Mouse (Mus musculus): ENCODE measurements around the gene S1pr4.

Gene S1pr4

DNA sequence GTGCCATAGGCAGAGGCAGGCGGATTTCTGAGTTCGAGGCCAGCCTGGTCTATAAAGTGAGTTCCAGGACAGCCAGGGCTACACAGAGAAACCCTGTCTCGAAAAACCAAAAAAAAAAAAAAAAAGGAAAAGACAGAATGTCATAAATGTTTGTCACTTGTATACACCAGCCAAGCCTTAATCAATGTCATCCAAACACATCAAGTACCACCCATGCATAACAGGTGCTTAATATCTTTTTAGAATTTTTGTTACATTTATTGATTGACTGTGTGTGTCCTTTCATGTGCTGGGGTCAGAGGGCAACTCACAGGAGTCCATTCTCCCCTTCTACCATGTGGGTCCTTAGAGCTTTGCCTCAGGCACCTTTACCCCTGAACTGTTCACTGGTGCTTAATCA lies at the start of gene S1pr4:
TSS of gene S1pr4 (minus strand) at position 101 of the 400 bp plus-strand sequence.
- no peak for DNase-seq

GRCm38 (mm10) chr10:81548944-81549343 lies 49.0 kb upstream of the S1pr4 start:
- DNase-seq: no peak

- DNase-seq: no peak
Measured at GRCm38 (mm10) chr10:81546788-81547571, 47.0 kb upstream of the S1pr4 start.

GRCm38 (mm10) chr10:81546332-81546731 lies 46.4 kb upstream of the S1pr4 start:
- no peak for DNase-seq

- DNase-seq: peak; percentile 100
Measured at GRCm38 (mm10) chr10:81545161-81545747, 45.3 kb upstream of the S1pr4 start, which contains the start of gene Gna11. TSS of gene Gna11 (minus strand) at chr10:81545190.

- DNase-seq: no peak
Measured at GRCm38 (mm10) chr10:81544296-81545160, 44.6 kb upstream of the S1pr4 start.

GRCm38 (mm10) chr10:81543633-81544032 lies 43.7 kb upstream of the S1pr4 start:
- no peak for DNase-seq

- DNase-seq: no peak
Measured at GRCm38 (mm10) chr10:81542727-81543460, 43.0 kb upstream of the S1pr4 start.

GRCm38 (mm10) chr10:81541803-81542202 lies 41.9 kb upstream of the S1pr4 start:
- no peak for DNase-seq

DNA sequence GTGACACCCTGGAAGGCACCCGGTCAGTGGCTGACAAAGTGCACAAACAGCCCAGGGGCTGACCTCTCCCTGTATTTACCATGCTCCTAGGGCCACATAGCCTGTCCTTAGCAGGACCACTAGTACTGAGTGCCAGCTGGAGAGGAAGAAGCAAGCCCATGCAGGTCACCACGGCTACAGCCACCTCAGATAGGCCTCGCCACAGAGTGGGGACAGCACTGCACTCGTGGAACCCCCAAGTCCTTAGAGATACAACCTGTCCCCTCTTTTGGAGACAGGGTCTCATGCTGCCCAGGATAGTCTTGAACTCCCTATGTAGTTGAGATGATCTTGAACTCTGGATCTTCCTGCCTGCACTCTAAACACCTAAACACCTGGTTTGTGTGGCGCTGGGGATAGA lies 41.4 kb upstream of the S1pr4 start:
- DNase-seq: no peak

DNA sequence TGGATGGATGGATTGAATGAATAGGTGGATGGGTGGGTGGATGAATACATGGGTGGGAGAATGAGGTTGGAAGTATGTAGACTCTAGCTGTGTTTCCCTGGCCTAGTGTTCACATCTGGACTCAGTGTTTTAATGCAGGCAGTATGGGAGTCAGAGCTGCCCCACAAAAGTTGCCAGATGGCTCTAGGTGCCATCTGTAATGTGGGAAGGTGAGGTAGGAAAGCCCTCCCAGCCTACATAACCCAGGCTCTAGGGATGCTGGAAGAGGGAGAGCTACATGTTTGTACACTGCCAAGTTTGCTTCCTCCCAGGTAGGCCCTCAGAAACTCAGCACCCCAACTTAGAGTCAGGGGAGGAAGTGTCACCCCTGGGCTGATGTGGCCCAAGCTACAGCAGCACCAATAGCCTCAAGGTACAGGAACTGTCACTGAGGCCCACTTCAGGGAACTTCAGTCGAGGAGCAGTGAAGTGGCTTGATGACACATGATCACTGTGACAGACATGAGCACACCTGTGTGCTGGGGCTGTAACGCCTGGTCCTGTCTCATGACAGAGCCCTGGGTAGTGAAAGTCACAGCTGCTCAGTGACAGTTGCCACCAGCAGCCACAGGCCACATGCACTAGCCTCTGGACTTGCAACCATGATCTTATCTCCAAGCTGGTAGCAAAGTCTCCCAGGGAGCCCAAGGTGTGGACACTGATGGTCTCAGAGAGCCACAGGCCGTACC lies 38.6 kb upstream of the S1pr4 start:
- DNase-seq: no peak

- no peak for DNase-seq
Measured at GRCm38 (mm10) chr10:81537429-81537828, 37.5 kb upstream of the S1pr4 start.

- no peak for DNase-seq
Measured at GRCm38 (mm10) chr10:81536734-81537133, 36.8 kb upstream of the S1pr4 start.

DNA sequence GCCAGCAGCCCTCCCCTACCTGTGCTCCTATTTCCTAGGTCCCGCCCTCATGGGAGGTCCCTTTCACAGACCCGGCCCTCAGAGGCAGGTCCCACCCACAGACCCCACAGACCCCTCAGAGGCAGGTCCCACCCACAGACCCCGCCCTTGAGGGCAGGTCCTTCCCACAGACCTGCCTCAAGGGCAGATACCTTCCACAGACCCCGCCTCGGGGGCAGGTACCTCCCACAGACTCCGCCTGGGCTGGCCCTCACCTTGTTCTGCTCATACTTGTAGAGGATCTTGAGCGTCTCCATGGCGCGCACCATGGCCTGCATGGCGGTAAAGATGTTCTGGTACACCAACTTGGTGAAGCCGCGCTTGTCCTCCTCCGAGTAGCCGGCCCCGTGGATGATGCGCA lies 34.9 kb upstream of the S1pr4 start:
- DNase-seq: no peak

DNA sequence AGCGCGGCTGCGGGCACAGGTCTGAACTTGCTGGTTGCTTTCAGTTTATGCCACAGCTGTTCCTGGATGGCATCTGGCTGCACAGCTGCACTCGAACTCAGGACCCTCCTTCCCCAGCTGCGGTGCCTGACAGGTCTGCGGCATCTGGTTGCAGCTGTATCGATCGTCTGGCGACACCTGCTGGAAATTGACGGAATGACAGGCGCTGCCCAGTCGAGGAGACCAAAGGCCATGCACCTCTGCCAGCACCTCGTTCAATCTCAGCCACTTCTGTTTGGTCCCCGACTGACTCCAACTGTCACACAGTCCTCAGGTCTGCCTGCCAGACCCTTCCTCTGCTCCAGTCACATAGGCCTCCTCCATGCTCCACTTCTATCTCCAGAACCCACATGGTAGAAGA lies 26.8 kb upstream of the S1pr4 start:
- peak; percentile 47 for DNase-seq

- no peak for DNase-seq
Measured at GRCm38 (mm10) chr10:81525017-81525694, 25.2 kb upstream of the S1pr4 start.

DNA sequence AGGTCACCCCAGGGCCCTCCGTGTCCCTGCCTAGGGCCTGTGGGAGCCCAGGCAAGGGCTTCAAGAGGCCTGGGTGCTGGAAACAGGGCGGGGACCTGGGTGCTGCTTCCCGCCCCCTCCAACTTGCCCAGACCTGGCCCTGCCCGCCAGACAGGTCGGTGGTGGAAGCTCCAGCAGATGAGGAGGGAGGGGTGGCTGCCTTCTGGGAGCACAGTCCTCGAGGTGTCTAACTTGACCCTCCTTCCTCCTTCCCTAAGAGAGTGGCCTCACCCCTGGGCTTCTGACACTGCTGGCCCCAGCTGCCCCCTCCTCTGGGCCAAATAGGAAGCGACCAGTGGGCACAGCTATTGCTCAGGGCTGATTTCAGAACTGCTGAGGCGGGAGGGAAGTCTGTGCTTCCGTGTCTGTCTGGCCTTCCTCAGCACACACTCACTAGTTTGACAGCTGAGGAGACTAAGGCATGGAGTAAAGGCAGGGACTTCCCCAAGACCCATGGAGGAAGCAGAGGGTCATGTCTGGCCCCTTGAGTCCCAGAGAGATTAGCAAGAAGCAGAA lies 24.2 kb upstream of the S1pr4 start, which contains the start of gene Gna15:
TSS of gene Gna15 (minus strand) at position 175 of the 555 bp plus-strand sequence.
- DNase-seq: no peak

DNA sequence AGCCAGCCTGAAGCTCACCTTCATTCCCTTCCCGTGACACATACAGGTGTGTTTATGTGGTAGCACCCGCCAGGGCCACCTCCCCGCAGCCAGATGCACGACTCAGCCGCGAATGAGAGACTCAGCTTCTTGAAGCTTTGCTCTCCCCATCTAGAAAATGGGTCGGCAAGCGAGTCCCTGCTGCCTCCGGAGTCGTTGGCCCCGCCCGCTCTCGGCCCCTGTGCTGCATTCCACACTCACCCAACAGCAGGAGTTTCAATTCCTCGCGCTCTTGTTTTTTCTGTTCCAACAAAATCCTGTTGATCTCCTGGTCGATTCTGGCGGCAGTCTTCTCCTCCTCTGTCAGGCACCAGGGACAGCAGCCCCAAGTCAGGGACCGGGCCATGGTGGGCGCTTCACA lies 23.6 kb upstream of the S1pr4 start:
- no peak for DNase-seq

GRCm38 (mm10) chr10:81523142-81523541 lies 23.2 kb upstream of the S1pr4 start:
- no peak for DNase-seq

DNA sequence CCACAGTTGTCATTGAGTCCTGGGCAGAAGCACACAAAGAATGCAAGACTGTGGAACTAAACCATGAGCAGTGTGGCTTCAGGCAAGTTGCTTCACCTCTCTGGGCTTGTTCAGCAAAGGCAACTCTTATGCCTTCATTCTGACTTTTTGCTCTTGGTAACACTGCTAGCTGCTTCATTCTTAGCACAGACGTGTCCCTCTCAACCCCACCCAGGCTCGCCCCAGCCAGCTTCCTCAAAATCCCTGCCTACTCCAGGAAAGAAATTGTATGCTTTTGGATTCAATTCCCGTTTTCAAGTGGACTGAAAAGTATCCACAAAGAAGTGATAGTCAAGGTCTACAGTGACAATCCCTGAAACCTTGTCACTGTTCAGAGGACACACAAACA lies 20.0 kb upstream of the S1pr4 start:
- no peak for DNase-seq
